Mouse (Mus musculus): ENCODE measurements at regions not wholly inside any gene's neighbourhood (a gene's known extent, or its start where the extent isn't known, plus 50 kb on each side); places are given as distances from the start of the nearest gene placed in this dataset.

- CTCF ChIA-PET, result no interaction called here
- POLR2A ChIA-PET, result no interaction called here
These were observed 743.1 kb downstream of the Stim2 start for GRCm38 (mm10) chr5:54741440-54741839.

DNA sequence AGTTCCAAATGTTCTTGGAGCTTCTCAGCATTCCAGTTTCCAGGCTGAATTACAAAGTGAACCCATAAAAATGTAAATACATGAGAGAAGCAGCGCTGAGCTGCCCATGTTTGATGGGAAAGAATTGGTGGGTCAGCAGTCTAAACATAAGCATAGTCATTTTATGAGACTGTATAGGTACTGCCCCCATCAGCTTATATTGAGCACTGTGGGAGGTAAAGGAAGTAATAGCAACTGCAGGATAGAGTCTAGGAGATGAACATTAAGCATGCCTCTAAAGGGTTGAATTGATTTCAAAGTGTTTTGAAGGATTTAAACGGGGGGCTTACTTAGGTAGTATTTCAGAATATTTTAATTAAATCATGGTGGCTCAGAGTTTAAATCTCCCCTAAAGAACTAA lies 748.7 kb downstream of the Stim2 start:
- ChIA-PET POLR2A (no interaction called here), CTCF (no interaction called here)

DNA sequence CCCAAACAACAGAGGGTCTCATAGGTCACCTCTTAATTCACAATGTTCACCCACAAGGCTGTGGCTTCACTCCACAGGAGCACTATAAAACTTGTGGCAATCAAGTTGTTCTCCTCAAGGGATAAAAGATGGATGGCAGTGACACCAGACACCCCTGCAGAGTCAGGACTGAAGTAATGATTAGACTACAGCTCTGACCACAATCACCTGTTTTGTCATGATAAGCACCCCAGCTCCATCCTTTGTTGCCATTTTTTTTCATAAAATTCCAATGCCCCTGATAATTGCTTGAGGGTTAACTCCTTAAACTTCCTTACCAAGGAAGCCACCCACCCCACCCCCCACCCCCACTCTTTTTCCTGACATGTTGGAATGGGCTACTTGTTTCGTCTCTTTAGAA lies 755.1 kb downstream of the Stim2 start:
- ChIA-PET POLR2A (interaction anchor here in 1 of 4 experiments (0.7 kb wide), 2 partner anchors 10 to 572 kb away, joined by 3 to 6 read pairs; no protein-coding TSS in a partner anchor), CTCF (no interaction called here)

- ChIA-PET POLR2A (no interaction called here), CTCF (no interaction called here)
These were observed 761.4 kb downstream of the Stim2 start for GRCm38 (mm10) chr5:54759657-54760056.

DNA sequence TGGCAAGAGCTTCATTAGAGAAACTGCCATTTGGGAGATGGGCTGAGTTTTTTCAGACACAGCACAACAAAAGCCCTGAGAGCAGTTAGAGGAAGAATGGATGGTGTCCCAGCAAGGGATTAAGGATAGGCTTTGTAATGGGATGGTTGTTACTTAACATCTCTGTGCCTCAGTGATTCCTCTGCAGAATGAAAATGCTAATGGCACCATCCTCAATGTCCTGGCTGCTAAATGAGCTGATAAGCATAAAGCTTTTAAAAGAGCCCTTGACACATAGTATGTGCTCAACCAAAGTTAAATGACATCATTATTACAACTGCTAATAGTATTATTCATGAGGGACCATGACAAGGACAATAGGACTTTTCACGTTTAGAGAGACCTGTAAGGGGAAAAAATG lies 764.7 kb downstream of the Stim2 start:
- ChIA-PET CTCF (no interaction called here), POLR2A (interaction anchor here in 2 of 4 experiments (0.6 kb wide), 2 partner anchors 10 to 1911 kb away, joined by 3 to 5 read pairs; no protein-coding TSS in a partner anchor)

DNA sequence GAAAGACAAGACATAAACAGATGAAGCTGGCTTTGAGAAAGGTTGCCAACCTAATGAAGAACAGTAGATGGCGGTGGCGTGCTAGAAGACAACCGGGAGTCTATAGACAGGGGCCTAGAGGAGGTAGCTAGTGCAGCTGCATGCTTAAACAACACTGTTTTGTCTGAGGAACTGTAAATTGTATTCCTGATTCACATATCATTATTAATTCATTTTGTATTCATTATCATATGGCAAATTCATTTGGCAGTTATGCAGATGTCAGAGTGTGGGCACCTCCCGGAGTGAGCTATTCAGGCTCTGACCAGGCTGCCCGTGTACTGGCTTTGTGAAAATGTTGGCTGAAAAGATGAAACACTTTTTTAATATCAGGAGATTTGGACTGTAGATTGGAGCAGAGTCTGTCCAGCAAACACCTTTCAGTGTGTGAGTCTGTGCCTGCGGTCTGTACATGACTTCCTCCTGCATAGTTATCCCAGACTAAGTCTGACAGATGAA lies 798.7 kb downstream of the Stim2 start:
- ChIA-PET POLR2A (interaction anchor here in 1 of 4 experiments (0.5 kb wide), 1 partner anchor 458 kb away, joined by 3 read pairs; no protein-coding TSS in a partner anchor), CTCF (interaction anchor here (0.5 to 1.1 kb wide), 9 partner anchors 9 to 1938 kb away, joined by 3 to 5 read pairs (median 3); no protein-coding TSS in a partner anchor)

DNA sequence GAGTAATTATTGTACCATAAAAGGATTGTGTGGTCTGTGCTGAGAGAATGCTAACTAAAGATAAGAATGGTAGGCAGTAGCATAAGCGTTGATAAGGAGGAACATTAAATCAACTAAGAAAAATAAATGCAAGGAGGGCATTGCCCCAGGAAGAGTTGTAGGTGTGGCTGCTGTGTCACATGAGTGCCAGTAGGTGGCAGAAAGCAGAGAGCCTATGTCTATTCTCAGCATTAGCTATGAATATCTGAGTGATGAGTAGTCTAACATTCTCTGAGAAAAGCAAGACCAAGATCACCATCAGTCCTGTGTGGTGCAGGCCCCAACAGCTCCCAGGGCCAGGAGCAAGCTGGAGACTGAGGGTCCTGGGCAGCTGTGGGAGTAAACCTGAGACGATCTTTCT lies 828.8 kb downstream of the Stim2 start:
- CTCF ChIA-PET, result no interaction called here
- POLR2A ChIA-PET, result interaction anchor here in 1 of 4 experiments (0.8 kb wide), 1 partner anchor 23 kb away, joined by 3 read pairs; no protein-coding TSS in a partner anchor
